ENCODE assay signal across 9 mouse cellular contexts in the genomic region with DNA sequence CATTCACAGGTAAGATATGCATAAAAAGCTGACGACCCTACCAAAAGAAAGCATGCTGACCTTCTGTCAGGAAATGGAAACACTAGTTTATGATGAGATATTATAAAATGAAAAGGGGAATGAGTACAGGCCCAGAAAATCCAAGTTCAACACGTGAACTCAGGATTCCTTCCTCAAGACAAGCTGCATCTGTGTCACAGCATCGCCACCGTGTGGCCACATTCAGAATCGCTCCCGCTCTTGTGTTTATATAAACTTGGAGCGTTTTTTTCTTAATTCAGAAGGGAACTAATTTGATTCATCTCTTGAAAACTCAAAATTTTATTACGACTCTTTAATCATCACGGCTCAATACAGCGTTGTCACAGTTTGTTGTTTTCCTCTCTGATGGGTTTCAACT. TPM values are rescaled to one million over a fixed set of nuclear protein-coding genes. Genes with fewer than 3 reads are reported as not detected.
DNase-seq lines count a peak whose midpoint lies in the region; ATAC-seq and TF ChIP-seq lines count a peak whose summit lies in the region.
"Had no signal": no experiment of that assay in that cellular context is flagged by ENCODE, and none has a peak within 500 bp of the region (broad histone marks: within the 10 kb centered on the region; RNA-seq: fewer than 3 reads in every experiment).

No protein-coding gene starts in this region.

- H3K27ac ChIP-seq in ES-Bruce4 (ENCODE audit: insufficient read depth, low read length), result no peak overlapping the region
- H3K27ac ChIP-seq in cerebellum, adult 2 months (ENCODE audit: insufficient read depth, low read length), result no peak overlapping the region
- H3K27ac ChIP-seq in forebrain, embryonic 16.5 days (ENCODE audit: low read length), result no peak overlapping the region
- H3K27ac ChIP-seq in lung, embryonic 14.5 days (ENCODE audit: low read depth), result no peak overlapping the region
- H3K27ac ChIP-seq: limb, embryonic 15.5 days had no signal

- peak; percentile 58 for ATAC-seq in forebrain, embryonic 16.5 days
- no peak for ATAC-seq in lung, embryonic 14.5 days (ENCODE audit: insufficient read depth)

- no peak overlapping the region for H3K9ac ChIP-seq in ES-Bruce4 (ENCODE audit: low read depth, poor library complexity, severe bottlenecking)
- H3K9ac ChIP-seq in forebrain, embryonic 16.5 days (replicated peaks; ENCODE audit: low read depth, low read length), result no peak overlapping the region
- no peak overlapping the region for H3K9ac ChIP-seq in lung, embryonic 14.5 days
- H3K9ac ChIP-seq: limb, embryonic 15.5 days had no signal

- no peaks in the 10 kb centered on the region for H3K9me3 ChIP-seq in ES-Bruce4 (replicated peaks; ENCODE audit: control insufficient read depth, insufficient read depth, low read length, poor library complexity, severe bottlenecking)
- no peaks in the 10 kb centered on the region for H3K9me3 ChIP-seq in forebrain, embryonic 16.5 days (ENCODE audit: control insufficient read depth, low read length)
- no peaks in the 10 kb centered on the region for H3K9me3 ChIP-seq in lung, embryonic 14.5 days (ENCODE audit: low read depth, low read length)
- H3K9me3 ChIP-seq: limb, embryonic 15.5 days had no signal

- no peak for TF ChIP-seq EP300 in ES-Bruce4 (IDR thresholded peaks at IDR 0.05; ENCODE audit: insufficient read depth, low read depth, low read length)

- no peak overlapping the region for H3K4me2 ChIP-seq in forebrain, embryonic 16.5 days (ENCODE audit: low read length)
- H3K4me2 ChIP-seq in lung, embryonic 14.5 days, result no peak overlapping the region
- H3K4me2 ChIP-seq: limb, embryonic 15.5 days had no signal

- no peaks in the 10 kb centered on the region for H3K4me1 ChIP-seq in ES-Bruce4 (ENCODE audit: control insufficient read depth, insufficient read depth, low read length)
- H3K4me1 ChIP-seq in cerebellum, adult 2 months (ENCODE audit: control insufficient read depth, insufficient read depth, low read length), result no peaks in the 10 kb centered on the region
- H3K4me1 ChIP-seq in forebrain, embryonic 16.5 days (replicated peaks; ENCODE audit: control insufficient read depth, insufficient read depth, low read length), result no peaks in the 10 kb centered on the region
- no peaks in the 10 kb centered on the region for H3K4me1 ChIP-seq in lung, embryonic 14.5 days (ENCODE audit: insufficient read depth)
- H3K4me1 ChIP-seq: limb, embryonic 15.5 days had no signal

- H3K27me3 ChIP-seq in ES-Bruce4 (ENCODE audit: control insufficient read depth, insufficient read depth, low read length, poor library complexity, severe bottlenecking), result no peaks in the 10 kb centered on the region
- H3K27me3 ChIP-seq in cerebellum, adult 2 months (ENCODE audit: control insufficient read depth, insufficient read depth, low read length), result no peaks in the 10 kb centered on the region
- H3K27me3 ChIP-seq in forebrain, embryonic 16.5 days (replicated peaks; ENCODE audit: control insufficient read depth, insufficient read depth, low read length), result no peaks in the 10 kb centered on the region
- no peaks in the 10 kb centered on the region for H3K27me3 ChIP-seq in lung, embryonic 14.5 days (ENCODE audit: insufficient read depth, low read length)
- H3K27me3 ChIP-seq: limb, embryonic 15.5 days had no signal

- H3K36me3 ChIP-seq in ES-Bruce4 (ENCODE audit: control insufficient read depth, insufficient read depth, low read length, poor library complexity, severe bottlenecking), result no peaks in the 10 kb centered on the region
- no peaks in the 10 kb centered on the region for H3K36me3 ChIP-seq in forebrain, embryonic 16.5 days (ENCODE audit: control insufficient read depth, insufficient read depth)
- H3K36me3 ChIP-seq in lung, embryonic 14.5 days (ENCODE audit: insufficient read depth), result no peaks in the 10 kb centered on the region
- H3K36me3 ChIP-seq: limb, embryonic 15.5 days had no signal

- TF ChIP-seq CTCF in ES-Bruce4 (IDR thresholded peaks at IDR 0.05; ENCODE audit: low read depth, low read length), result peak; percentile 90
- peak; percentile 93 for TF ChIP-seq CTCF in cerebellum, adult 2 months (IDR thresholded peaks at IDR 0.05; ENCODE audit: borderline replicate concordance, insufficient read depth, low read depth, low read length)
- peak; percentile 93 for TF ChIP-seq CTCF in lung, embryonic 14.5 days (IDR thresholded peaks at IDR 0.05; ENCODE audit: low read depth)

- TF ChIP-seq POLR2A in ES-Bruce4 (IDR thresholded peaks at IDR 0.05; ENCODE audit: insufficient read depth, low read length), result no peak
- no peak for TF ChIP-seq POLR2A in cerebellum, adult 2 months (IDR thresholded peaks at IDR 0.05; ENCODE audit: borderline replicate concordance, insufficient read depth, low read length)

- 8% methylated on average over 10 of the region's 10 CpGs for WGBS in cerebellum, adult 2 months
- 8% methylated on average over 10 of the region's 10 CpGs for WGBS in forebrain, embryonic 16.5 days
- WGBS in lung, embryonic 14.5 days, result 7% methylated on average over 10 of the region's 10 CpGs

- DNase-seq in adrenal gland, adult (ENCODE audit: inconsistent age in 2 of 2, low spot score in 1 of 2), result peak; percentile 40 to 78
- no peak for DNase-seq in adrenal gland, adult 8-10 months
- DNase-seq in cerebellum, adult 2 months, result peak; percentile 55 to 66
- DNase-seq in kidney, postnatal 4 days, result peak; percentile 89
- peak; percentile 96 for DNase-seq in lung, embryonic 14.5 days
- peak; percentile 64 for DNase-seq in right cerebral cortex, adult 18-20 months

- no peak overlapping the region for H3K4me3 ChIP-seq in ES-Bruce4 (ENCODE audit: low read depth, low read length)
- no peak overlapping the region for H3K4me3 ChIP-seq in cerebellum, adult 2 months (replicated peaks; ENCODE audit: insufficient read depth, low read depth, low read length)
- H3K4me3 ChIP-seq in forebrain, embryonic 16.5 days (replicated peaks; ENCODE audit: low read length), result no peak overlapping the region
- H3K4me3 ChIP-seq in lung, embryonic 14.5 days (ENCODE audit: low read depth, low read length), result no peak overlapping the region
- H3K4me3 ChIP-seq: limb, embryonic 15.5 days had no signal

RNA-seq across cellular contexts. Expression of a gene that starts 22.7 kb away (rescaled TPM):
- 10 to 100 TPM; 24.3 to 36.3 (median 27.4) TPM for total RNA-seq in adrenal gland, adult 8-10 months (2022)
- 28.6 and 30.0 TPM in 2 replicates for polyA plus RNA-seq in ES-Bruce4 (2011; ENCODE audit: insufficient read depth, insufficient read length, low read depth, missing spikeins)
- polyA plus RNA-seq in cerebellum, adult 2 months (2012; rRNA removed), result 17.0 and 18.3 TPM in 2 replicates
- 19.0 and 25.2 TPM in 2 replicates for polyA plus RNA-seq in forebrain, embryonic 16.5 days (2015; fragmentation: Nextera tagmentation; extraction: Ambion mirVana)
- 28.8 and 31.5 TPM in 2 replicates for polyA plus RNA-seq in lung, embryonic 14.5 days (2014; fragmentation: Nextera tagmentation; extraction: Ambion mirVana)
